Mouse (Mus musculus) stomach, postnatal 0 days (tissue): ENCODE measurements at regions not wholly inside any gene's neighbourhood (a gene's known extent, or its start where the extent isn't known, plus 50 kb on each side); places are given as distances from the start of the nearest gene placed in this dataset.
A peak's percentile ranks its signal among the peaks of the same experiment; 100 is the strongest.

Source experiments
- ATAC-seq: fragments of 200-750 bp; cut with Nextera tagmentation; 2 replicates; pipeline ENCODE4 v1.8.0; 2017; ENCODE audit not compliant: low FRiP score, low TSS enrichment
- DNase-seq: peaks from one replicate; pipeline ENCODE4 v3.0.0-alpha.2; 2016; ENCODE audit warnings: low spot score
- H3K27ac ChIP-seq: fragments of 300-500 bp; sonication (generic); replicated peaks from 2 replicates; pipeline ENCODE4 v1.5.1; 2014; ENCODE audit warnings: mild to moderate bottlenecking, control low read depth
- H3K27me3 ChIP-seq: fragments of 300-500 bp; sonication (generic); 2 replicates; pipeline ENCODE4 v1.6.1; 2014; ENCODE audit warnings: low read length; ENCODE audit not compliant: control insufficient read depth, insufficient read depth
- H3K36me3 ChIP-seq: fragments of 300-500 bp; sonication (generic); 2 replicates; pipeline ENCODE4 v1.6.1; 2014; ENCODE audit warnings: low read length, mixed read lengths; ENCODE audit not compliant: control insufficient read depth, insufficient read depth
- H3K4me1 ChIP-seq: fragments of 300-500 bp; sonication (generic); replicated peaks from 2 replicates; pipeline ENCODE4 v1.6.1; 2014; ENCODE audit warnings: antibody characterized with exemption; ENCODE audit not compliant: control insufficient read depth, insufficient read depth
- H3K4me2 ChIP-seq: fragments of 300-500 bp; sonication (generic); replicated peaks from 2 replicates; pipeline ENCODE4 v1.6.1; 2014; ENCODE audit warnings: low read depth, mild to moderate bottlenecking, control low read depth, moderate library complexity
- H3K4me3 ChIP-seq: fragments of 300-500 bp; sonication (generic); 2 replicates; pipeline ENCODE4 v1.5.1; 2014; ENCODE audit warnings: low read depth, low read length, control low read depth
- H3K9ac ChIP-seq: fragments of 300-500 bp; sonication (generic); 2 replicates; pipeline ENCODE4 v1.6.1; 2014; ENCODE audit warnings: mild to moderate bottlenecking, low read length, control low read depth, mixed read lengths
- H3K9me3 ChIP-seq: fragments of 300-500 bp; sonication (generic); 2 replicates; pipeline ENCODE4 v1.6.1; 2016; ENCODE audit warnings: low read length; ENCODE audit not compliant: control insufficient read depth
- CTCF ChIP-seq: IDR thresholded peaks from 2 replicates; pipeline ENCODE4 v1.5.1; 2016; ENCODE audit warnings: antibody characterized with exemption, low read depth, mild to moderate bottlenecking, moderate library complexity
- EP300 ChIP-seq: optimal IDR thresholded peaks from 2 replicates; pipeline ENCODE3; 2016; ENCODE audit warnings: antibody characterized with exemption
- WGBS: fragments of 180-500 bp; shearing (Covaris S2); extraction: QIAGEN DNeasy Blood & Tissue Kit; methylation state at CpG from one replicate; pipeline ENCODE4 v1.1.7; 2014; 5-methylcytosine and 5-hydroxymethylcytosine counted together

- no peak overlapping the region for H3K27ac ChIP-seq
- ATAC-seq = no peak
- TF ChIP-seq EP300 (no peak), CTCF (no peak)
- H3K36me3 ChIP-seq = no peaks in the 10 kb centered on the region
- whole genome bisulfite sequencing = 46% methylated on average over 14 of the region's 14 CpGs
- no peaks in the 10 kb centered on the region for H3K4me1 ChIP-seq
- no peak for DNase-seq
- H3K4me2 ChIP-seq = no peak overlapping the region
- no peak overlapping the region for H3K4me3 ChIP-seq
- no peaks in the 10 kb centered on the region for H3K9me3 ChIP-seq
- H3K9ac ChIP-seq = no peak overlapping the region
- no peaks in the 10 kb centered on the region for H3K27me3 ChIP-seq
Measured at GRCm38 (mm10) chr1:57684387-57685162, 89.4 kb upstream of the Spats2l start.

GRCm38 (mm10) chr1:57689253-57689652 is 84.7 kb upstream of the Spats2l start:
- no peak overlapping the region for H3K9ac ChIP-seq
- no peak for ATAC-seq
- no peak overlapping the region for H3K4me3 ChIP-seq
- no peaks in the 10 kb centered on the region for H3K27me3 ChIP-seq
- H3K4me2 ChIP-seq = no peak overlapping the region
- no peak overlapping the region for H3K27ac ChIP-seq
- H3K9me3 ChIP-seq = no peaks in the 10 kb centered on the region
- H3K4me1 ChIP-seq = no peaks in the 10 kb centered on the region
- no peaks in the 10 kb centered on the region for H3K36me3 ChIP-seq
- no peak for DNase-seq
- no peak for TF ChIP-seq CTCF
- TF ChIP-seq EP300 = no peak

DNA sequence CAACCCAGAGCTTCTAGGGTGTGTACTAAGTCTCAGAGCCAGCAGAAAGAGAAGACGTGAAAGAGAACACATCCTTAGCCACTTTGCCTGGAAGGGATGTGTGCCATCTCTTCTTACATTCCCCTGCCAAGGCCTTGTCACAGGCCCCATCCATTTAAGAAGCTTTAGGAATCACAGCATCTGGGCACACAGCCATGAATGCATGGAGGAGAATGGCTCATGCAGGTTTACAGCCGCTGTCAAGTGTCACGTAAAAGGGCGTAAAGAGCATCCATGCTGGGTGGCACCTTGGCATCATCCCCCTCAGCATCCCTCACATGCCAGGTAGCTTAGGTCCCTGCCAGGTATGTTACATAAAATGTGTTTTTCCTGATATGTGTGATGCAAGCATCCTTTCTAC is 66.1 kb upstream of the Spats2l start:
- DNase-seq = no peak
- no peak for TF ChIP-seq EP300
- no peak for TF ChIP-seq CTCF
- ATAC-seq = no peak
- no peaks in the 10 kb centered on the region for H3K36me3 ChIP-seq
- H3K4me2 ChIP-seq = no peak overlapping the region
- no peaks in the 10 kb centered on the region for H3K27me3 ChIP-seq
- H3K9ac ChIP-seq = no peak overlapping the region
- no peak overlapping the region for H3K27ac ChIP-seq
- no peaks in the 10 kb centered on the region for H3K4me1 ChIP-seq
- no peaks in the 10 kb centered on the region for H3K9me3 ChIP-seq
- 51% methylated on average over 4 of the region's 4 CpGs for WGBS
- no peak overlapping the region for H3K4me3 ChIP-seq

DNA sequence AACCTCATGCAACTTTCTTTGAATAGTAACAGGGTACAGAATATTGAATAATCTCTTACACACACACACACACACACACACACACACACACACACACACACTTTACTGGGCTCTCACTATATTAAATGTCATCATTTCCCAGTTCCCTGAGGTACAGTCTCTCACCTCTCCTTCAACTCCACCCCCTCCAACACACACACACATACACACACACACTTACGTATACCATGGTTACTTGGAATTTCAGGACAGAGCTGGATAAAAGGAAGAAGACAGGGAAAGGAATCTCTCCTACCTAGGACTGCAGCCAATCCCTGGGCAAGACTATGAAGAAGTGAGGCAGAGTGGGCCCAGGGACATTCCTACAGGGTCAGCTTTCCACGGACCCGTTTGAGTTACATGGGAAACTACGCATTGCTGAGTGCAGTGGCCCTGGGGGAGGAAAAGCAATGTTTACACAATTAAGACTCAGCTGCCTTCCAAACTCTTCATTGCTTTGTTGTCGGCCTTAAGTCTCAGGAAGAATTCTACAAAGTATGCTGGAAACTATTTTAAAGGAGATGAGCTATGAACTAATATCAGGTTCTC is 61.0 kb upstream of the Spats2l start:
- H3K4me2 ChIP-seq = no peak overlapping the region
- no peak overlapping the region for H3K4me3 ChIP-seq
- WGBS = 38% methylated on average over 5 of the region's 5 CpGs
- no peak for DNase-seq
- no peaks in the 10 kb centered on the region for H3K36me3 ChIP-seq
- no peak overlapping the region for H3K9ac ChIP-seq
- ATAC-seq = no peak
- H3K4me1 ChIP-seq = peaks cover 3% of the 10 kb centered on the region; the same call in 1 of the 2 replicates
- no peaks in the 10 kb centered on the region for H3K27me3 ChIP-seq
- no peak overlapping the region for H3K27ac ChIP-seq
- H3K9me3 ChIP-seq = no peaks in the 10 kb centered on the region
- no peak for TF ChIP-seq CTCF
- no peak for TF ChIP-seq EP300

- H3K27me3 ChIP-seq = no peaks in the 10 kb centered on the region
- TF ChIP-seq CTCF (no peak), EP300 (no peak)
- H3K4me2 ChIP-seq = no peak overlapping the region
- 15% methylated on average over 5 of the region's 5 CpGs for WGBS
- no peaks in the 10 kb centered on the region for H3K9me3 ChIP-seq
- DNase-seq = peak; percentile 19
- H3K9ac ChIP-seq = no peak overlapping the region
- no peak for ATAC-seq
- H3K27ac ChIP-seq = 0 out of 2 replicates have a peak overlapping the region, but pooled peaks have one; percentile 18
- H3K36me3 ChIP-seq = no peaks in the 10 kb centered on the region
- peaks cover 3% of the 10 kb centered on the region; the same call in 1 of the 2 replicates for H3K4me1 ChIP-seq
- no peak overlapping the region for H3K4me3 ChIP-seq
Measured at GRCm38 (mm10) chr1:57717139-57717800, 56.7 kb upstream of the Spats2l start.

- no peak for DNase-seq
- no peak overlapping the region for H3K9ac ChIP-seq
- no peak for ATAC-seq
Measured at GRCm38 (mm10) chr1:57718409-57718808, 55.6 kb upstream of the Spats2l start.

More at GRCm38 (mm10) chr1:57718409-57718808, 55.6 kb upstream of the Spats2l start:
- no peak overlapping the region for H3K27ac ChIP-seq
- no peak for TF ChIP-seq CTCF
- TF ChIP-seq EP300 = no peak
- 60% methylated on average over 7 of the region's 7 CpGs for WGBS
- H3K4me3 ChIP-seq = no peak overlapping the region
- H3K4me1 ChIP-seq = peaks cover 3% of the 10 kb centered on the region; the same call in 1 of the 2 replicates
- no peak overlapping the region for H3K4me2 ChIP-seq
- H3K9me3 ChIP-seq = no peaks in the 10 kb centered on the region
- H3K36me3 ChIP-seq = no peaks in the 10 kb centered on the region
- no peaks in the 10 kb centered on the region for H3K27me3 ChIP-seq
